Comparison of ENCODE assay signal across 8 mouse cellular contexts in genomic region chr7:79659578-79660290, GRCm38 (mm10). TPM values are rescaled to one million over a fixed set of nuclear protein-coding genes. Genes with fewer than 3 reads are reported as not detected.
DNase-seq lines count a peak whose midpoint lies in the region; ATAC-seq and TF ChIP-seq lines count a peak whose summit lies in the region.

Ticrr (plus strand) TSS chr7:79660196.

- ATAC-seq in frontal cortex, adult (ENCODE audit: low TSS enrichment): peak; percentile 100
- peak; percentile 100 for ATAC-seq in lung, postnatal 0 days

- H3K4me2 ChIP-seq in lung, postnatal 0 days (replicated peaks; ENCODE audit: low read depth, low read length): peak within 1 kb of the TSS; percentile 100

- peak within 1 kb of the TSS; percentile 39 for H3K9ac ChIP-seq in lung, postnatal 0 days (replicated peaks; ENCODE audit: low read depth)

- WGBS in hindbrain, embryonic 10.5 days: under 1% methylated on average over 39 of the region's 39 CpGs
- 2% methylated on average over 38 of the region's 39 CpGs for WGBS in lung, postnatal 0 days

- peak; percentile 98 for DNase-seq in MN1 (ENCODE audit: low spot score)
- peak; percentile 94 for DNase-seq in cerebellum, adult 9-10 months
- peak; percentile 99 for DNase-seq in hindbrain, embryonic 10.5 days (ENCODE audit: low spot score)
- peak; percentile 96 for DNase-seq in layer of hippocampus, adult 9-11 months
- peak; percentile 100 for DNase-seq in lung, postnatal 0 days (ENCODE audit: low spot score)
- peak; percentile 91 for DNase-seq in ovary, postnatal 14 days (ENCODE audit: low spot score)
- peak; percentile 98 for DNase-seq in thymus, postnatal 14 days

- H3K4me3 ChIP-seq in hindbrain, embryonic 10.5 days: peak within 1 kb of the TSS; percentile 100
- H3K4me3 ChIP-seq in lung, postnatal 0 days (ENCODE audit: low read depth, low read length): peak within 1 kb of the TSS; percentile 59

- peaks cover 18% of the 10 kb centered on the region; the same call in 1 of the 2 replicates for H3K36me3 ChIP-seq in hindbrain, embryonic 10.5 days
- H3K36me3 ChIP-seq in lung, postnatal 0 days (ENCODE audit: insufficient read depth, low read length): no peaks in the 10 kb centered on the region

- no peaks in the 10 kb centered on the region; the same call in 1 of the 2 replicates for H3K27me3 ChIP-seq in hindbrain, embryonic 10.5 days (ENCODE audit: insufficient read depth, poor library complexity, severe bottlenecking)
- no peaks in the 10 kb centered on the region for H3K27me3 ChIP-seq in lung, postnatal 0 days (replicated peaks; ENCODE audit: insufficient read depth, low read length)

- no peak for TF ChIP-seq CTCF in lung, postnatal 0 days (IDR thresholded peaks at IDR 0.05)

- peaks cover 39% of the 10 kb centered on the region for H3K4me1 ChIP-seq in hindbrain, embryonic 10.5 days (replicated peaks)
- no peaks in the 10 kb centered on the region for H3K4me1 ChIP-seq in lung, postnatal 0 days (ENCODE audit: insufficient read depth, low read depth, low read length)

- no peak for TF ChIP-seq EP300 in lung, postnatal 0 days (IDR thresholded peaks at IDR 0.05)

- H3K9me3 ChIP-seq in hindbrain, embryonic 10.5 days: no peaks in the 10 kb centered on the region
- H3K9me3 ChIP-seq in lung, postnatal 0 days (ENCODE audit: low read length): no peaks in the 10 kb centered on the region

- peak within 1 kb of the TSS; percentile 94 for H3K27ac ChIP-seq in hindbrain, embryonic 10.5 days
- no peak within 1 kb of the TSS for H3K27ac ChIP-seq in lung, postnatal 0 days (ENCODE audit: low read length)

RNA-seq across cellular contexts. Expression of gene Ticrr, which starts in this region (rescaled TPM):
- 16.1 and 16.5 TPM in 2 replicates for polyA plus RNA-seq in hindbrain, embryonic 10.5 days (2016; fragmentation: Nextera tagmentation; extraction: Ambion mirVana)
- 0.35 and 0.37 TPM in 2 replicates for polyA plus RNA-seq in lung, postnatal 0 days (2015; fragmentation: Nextera tagmentation; extraction: Ambion mirVana)

Comparison
In these comparisons a context has a peak if more than half of its experiments do, and no peak if none do; other contexts are left out.
1. RNA of gene Ticrr (polyA plus RNA-seq): 16.1 to 16.5 TPM in hindbrain, embryonic 10.5 days; 0.35 to 0.37 TPM in lung, postnatal 0 days; every median in the first group is over 10 times any median in the second.
2. Peak in DNase-seq, ATAC-seq, H3K4me3 ChIP-seq, H3K9ac ChIP-seq and H3K4me2 ChIP-seq in lung, postnatal 0 days; RNA of the gene not detected or under 1 TPM.
3. Peak in every context shown above with its lines, with median percentiles within 50 percentile points of each other: DNase-seq.